Mouse (Mus musculus): ENCODE data around the gene Ppp1r12a. TPM values are rescaled to one million over a fixed set of nuclear protein-coding genes. Genes with fewer than 3 reads are reported as not detected.
"Not testable (repeated sequence)": the region's sequence is repeated elsewhere in the genome, so short reads cannot be mapped to it uniquely, and the experiment has no call there.

The Ppp1r12a gene
- total RNA-seq, 1 experiment from 2014 or later: 131 TPM

DNA sequence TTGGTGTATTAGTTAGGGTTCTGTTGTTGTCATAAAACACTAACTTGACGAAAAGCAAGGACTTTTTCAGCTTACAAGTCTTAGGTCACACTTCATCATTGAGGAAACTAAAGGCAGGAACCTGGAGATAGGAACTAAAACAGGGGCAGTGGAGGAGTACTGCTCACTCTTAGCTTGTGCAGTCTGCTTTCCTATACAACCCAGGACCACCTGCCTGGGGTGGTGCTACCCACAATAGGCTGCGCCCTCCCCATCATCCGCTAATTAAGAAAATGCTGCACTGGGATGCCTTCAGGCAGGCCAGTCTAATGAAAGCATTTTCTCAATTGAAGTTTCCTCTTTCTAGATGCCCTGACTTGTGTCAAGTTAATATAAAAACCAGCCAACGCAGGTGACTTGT, 40.1 kb downstream of the Ppp1r12a start:
- DNase-seq: no peak

DNA sequence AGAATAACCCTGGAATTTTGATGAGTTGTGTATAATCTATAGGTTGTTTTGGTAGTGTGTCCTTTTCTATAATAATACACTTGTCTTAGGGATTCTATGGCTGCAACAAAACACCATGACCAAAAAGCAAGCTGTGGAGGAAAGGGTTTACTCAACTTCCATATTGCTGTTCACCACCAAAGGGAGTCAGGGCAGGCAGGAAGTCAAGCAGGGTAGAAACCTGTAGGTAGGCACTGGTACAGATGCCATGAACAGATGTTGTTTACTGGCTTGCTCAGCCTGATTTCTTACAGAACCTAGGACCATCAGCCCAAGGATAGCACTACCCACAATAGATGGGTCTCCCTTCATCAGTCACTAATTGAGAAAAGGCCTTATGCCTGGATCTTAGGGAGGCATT, 41.4 kb downstream of the Ppp1r12a start:
- no peak for DNase-seq

DNA sequence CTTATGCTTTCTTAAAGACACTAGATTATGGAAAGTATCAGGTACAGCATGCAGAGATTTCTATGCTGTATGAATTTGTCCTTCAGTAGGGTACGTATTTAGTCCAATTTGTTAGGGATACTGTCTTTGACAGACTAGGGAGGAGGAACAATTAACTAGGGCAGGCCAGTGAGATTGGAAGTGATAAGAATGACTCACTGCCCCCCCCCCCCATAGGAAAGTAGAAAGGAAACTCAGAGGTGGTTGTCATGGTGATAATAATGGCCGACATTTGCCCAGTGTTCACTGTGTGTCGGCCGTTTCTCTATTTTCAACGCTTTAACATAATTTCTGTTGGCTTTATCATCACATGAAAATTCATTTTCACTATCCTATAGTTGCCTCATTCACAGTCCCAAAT, 47.4 kb downstream of the Ppp1r12a start:
- no peak for DNase-seq

DNA sequence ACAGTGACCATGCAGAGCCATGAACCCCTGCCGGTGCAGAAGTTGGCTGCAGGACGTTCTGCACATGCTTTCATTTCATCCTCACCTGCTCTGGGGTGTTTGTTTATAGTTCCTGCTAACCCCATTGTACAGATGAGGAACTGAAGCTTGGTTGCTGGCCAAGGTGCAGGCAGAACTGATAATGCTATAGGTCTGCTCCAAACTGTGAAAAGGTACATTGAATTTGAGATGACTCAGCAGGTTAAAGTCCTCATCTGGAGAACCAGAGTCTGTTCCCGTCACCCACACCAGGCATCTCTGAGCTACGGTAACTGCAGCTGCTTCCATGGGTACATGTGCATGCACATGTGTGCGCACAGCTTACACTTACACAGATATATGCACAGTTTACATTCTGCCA, 62.4 kb downstream of the Ppp1r12a start:
- DNase-seq: no peak

DNA sequence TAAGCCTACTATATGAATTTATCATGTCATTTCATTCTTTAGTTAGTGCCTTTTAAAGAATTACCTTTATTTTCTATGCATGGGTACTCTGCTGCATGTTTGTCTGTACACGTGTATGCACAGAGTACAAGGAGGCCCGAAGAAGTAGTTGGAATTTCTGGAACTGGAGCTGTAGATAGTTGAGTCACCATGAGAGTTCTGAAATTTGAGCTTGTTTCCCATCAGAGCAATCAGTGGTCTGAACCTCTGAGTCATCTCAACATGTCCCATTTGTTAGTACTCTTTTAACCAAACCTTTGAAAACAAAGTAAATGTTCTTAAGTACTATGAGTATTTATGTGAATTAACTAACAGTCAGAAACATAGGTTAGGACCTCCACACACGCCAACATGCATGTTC, 75.1 kb downstream of the Ppp1r12a start:
- no peak for DNase-seq

DNA sequence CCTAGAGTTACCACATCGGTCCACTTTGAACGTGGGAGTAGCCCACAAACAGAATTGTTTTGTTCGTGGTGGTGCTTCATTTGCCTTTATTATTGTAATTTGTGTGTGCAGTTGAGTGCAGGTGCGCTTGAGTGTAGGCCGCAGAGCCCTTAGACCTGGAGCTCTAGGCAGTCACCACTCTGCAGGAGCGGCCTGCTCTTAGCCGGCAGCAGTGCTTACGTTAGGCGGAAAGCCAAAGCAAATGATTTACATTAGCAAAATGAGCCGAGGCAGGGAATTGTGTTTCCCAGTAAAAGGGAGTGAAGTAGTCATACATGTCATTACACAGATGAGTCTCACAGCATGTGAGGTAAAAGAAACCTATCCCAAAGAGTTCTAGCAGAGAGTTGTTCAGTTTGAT, 77.1 kb downstream of the Ppp1r12a start:
- no peak for DNase-seq

DNA sequence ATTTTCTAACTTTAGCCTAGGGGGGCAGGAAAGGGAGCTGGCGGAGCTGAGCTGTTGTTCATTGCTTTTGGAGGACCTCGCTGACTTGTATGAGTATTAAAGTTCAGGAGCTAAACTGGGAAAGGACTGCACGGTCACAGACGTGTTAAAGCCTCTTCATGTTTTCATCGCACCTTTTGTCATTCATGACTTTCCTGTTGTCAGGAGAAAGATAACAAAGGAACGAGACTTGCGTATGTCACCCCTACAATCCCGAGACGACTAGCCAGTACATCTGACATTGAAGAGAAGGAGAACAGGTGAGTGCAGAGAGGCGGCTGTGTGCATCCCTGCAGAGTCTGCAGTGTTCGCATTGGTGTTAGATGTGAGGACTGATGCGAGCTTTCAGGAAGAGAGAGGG, 88.7 kb downstream of the Ppp1r12a start:
- no peak for DNase-seq

DNA sequence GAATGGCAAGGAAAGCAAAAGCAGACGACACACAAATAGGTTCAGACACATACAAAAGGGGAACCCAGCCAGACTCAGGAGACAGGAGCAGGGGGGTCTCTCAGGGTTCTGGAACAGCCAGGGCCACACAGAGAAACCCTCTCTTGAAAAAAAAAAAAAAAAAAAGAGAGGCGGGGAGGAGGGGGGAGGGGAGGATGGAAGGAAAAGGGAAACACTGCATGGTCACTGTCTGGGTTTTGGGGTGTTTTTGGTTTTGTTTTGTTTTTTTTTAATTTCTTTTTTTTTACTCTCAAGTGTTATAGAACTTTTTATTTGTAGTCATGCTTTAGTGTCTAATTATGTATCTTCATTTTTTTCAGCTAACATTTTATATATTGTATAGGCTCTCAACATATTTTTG, 89.2 kb downstream of the Ppp1r12a start:
- no peak for DNase-seq

DNA sequence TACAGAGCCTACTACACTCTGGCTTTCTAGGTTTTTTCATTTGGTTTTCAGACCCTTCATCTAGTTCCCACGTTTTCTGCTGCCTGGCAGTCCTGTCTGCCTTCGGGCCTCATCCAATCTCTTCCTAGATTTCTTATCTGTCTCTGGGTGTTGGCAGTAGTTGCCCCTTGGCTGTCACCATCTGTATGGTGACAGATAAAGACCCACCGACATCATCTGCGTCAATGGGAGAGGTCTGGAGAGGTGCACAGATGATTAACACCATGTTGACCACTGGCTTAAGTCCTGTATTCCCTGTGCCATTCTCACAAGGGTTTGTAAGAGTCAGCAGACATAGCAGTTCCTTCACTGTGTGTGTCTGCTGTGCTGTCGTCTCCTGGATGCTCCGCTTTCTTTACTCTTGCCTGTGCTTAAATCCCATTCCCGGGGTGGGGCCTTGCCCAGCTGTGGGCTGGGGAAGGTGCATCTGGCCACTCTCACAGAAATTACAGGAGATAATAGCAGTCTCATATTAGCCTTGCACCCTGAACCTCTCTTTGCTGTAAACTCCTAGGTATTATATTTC, 93.9 kb downstream of the Ppp1r12a start:
- DNase-seq: no peak

DNA sequence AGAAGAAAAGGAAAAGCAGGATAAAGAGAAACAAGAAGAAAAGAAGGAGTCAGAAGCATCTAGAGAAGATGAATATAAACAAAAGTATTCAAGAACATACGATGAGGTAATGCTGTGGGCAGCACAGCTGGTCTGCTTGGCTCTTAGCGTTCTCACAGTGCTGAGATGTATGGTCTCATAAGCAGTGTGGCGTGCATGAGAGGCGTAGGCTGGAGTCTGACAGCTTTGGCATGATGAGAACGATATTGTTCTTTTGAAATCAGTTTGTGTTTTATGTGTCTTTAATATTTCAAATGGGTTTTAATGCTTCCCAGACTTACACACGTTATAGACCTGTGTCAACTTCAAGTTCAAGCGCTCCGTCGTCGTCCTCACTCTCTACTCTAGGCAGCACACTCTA, 98.9 kb downstream of the Ppp1r12a start:
- DNase-seq: no peak

DNA sequence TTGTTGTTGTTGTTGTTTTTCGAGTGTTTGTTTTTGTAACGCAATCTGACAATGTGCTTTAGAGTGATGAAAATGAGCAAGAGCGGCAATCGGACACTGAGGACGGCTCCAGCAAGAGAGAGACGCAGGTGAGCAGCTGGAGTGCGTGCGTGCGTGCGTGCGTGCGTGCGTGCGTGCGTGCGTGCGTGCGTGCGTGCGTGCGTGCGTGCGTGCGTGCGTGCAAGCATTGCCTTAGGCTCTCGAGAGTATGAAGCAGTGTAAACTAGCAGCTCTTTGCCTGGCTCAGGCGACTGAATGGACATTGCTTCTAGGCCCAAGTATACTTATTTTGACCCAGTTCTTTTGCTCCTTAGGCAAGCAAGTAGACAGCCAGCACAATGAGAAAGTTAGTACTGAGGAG, 102.6 kb downstream of the Ppp1r12a start:
- DNase-seq: no peak

DNA sequence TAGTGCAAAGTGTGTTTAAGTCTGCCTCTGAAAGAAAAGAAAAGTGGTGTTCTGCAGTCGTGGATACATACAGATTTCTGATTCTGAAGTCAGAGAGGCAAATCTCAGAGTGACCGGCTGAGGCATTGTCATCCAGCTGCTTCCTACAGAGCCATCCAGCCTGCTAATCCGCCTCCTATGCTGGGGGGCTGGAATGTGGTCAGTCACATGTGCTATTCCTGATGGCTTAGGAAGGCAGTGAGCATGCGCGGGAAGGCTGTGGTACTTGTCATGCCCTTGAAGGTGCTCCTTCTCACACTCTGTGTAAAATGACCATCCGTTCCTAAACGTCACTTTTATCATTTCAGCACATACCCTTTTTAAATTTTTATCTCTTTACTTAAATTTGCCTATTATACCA, 109.2 kb downstream of the Ppp1r12a start:
- no peak for DNase-seq

DNA sequence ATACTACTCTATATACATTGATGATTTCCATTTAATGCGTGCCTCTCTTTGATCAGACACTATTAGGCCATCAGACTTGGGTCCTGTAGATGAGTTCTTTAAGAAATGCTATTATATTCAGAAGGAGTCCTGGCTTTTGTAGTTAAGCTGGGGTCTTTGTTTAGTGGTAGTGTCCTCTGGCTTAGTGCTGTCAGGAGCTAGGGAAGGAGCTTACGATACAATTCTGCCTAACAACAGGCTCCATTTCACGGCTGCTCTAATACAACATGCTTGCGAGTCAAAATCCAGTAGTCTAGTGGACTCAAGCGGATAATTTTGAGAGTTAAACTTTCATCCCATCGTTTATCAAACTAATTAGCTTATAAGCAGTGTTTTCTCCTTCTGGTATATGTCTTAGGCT, 114.7 kb downstream of the Ppp1r12a start:
- no peak for DNase-seq

DNA sequence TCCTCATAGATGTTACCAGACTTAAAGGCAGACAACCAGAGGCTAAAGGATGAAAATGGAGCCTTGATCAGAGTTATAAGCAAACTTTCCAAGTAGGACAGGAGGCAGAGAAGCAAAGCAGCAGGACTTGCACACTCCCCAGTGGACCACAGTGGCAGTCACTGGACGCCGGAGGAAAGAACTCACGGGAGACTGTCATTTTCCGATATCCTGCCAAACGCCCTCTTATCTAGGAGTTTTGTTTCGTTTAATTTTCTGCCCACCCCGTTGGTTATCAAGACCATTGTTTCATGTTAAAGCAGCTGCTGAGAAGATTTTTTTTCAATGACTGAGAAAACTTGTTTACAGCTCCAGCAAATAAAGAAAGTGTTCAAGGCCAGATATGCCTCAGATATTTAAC, 115.2 kb downstream of the Ppp1r12a start:
- no peak for DNase-seq

DNA sequence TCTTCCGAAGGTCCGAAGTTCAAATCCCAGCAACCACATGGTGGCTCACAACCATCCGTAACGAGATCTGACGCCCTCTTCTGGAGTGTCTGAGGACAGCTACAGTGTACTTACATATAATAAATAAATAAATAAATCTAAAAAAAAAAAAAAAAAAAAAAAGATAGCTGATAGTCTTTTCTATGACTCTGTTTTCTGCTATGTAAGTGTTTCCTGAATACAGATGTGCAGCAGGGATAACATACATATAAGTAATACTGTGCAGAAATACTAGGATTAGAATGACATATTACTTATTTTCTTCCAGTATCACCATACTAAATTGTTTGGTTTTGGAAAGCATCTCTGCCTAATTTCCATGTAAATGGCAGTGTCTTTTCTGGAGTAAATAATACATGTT, 119.1 kb downstream of the Ppp1r12a start:
- DNase-seq: not testable (repeated sequence)

DNA sequence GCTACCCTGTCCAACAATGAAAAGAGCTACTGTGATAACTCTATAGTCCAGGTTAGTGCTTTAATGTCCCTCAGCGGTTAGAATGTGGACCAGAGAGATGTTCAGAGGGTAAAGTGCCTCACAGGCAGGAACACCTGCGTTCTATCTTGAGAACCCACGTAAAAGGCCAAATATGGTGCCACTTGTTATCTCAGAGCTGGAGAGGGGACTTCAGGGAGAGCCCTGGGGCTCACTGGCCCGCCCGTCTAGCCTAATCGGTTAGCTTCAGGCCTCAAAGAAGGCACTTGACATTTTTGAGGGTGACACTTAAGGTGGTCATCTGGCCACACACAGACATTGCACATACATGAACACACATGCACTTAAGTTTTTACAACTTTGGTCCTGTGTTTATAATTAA, 120.4 kb downstream of the Ppp1r12a start:
- DNase-seq: no peak

DNA sequence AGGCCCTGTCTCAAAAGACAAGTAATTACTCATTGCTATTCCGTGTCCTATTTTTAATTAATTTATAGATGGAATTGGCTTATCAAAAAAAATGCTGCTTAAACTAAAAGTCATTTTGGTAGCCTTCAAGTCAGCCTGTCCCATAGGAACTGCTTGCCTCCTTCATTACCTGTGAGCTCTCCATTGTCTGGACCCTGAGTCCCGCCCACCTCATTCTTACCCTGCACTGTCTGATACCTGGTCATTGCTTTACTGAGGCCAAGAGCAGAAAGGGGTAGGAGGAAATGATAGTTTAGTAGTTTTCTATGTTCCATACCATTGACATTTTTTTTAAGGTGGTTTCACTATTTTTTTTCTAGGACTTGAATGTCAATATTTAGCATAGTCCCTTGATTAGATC, 121.4 kb downstream of the Ppp1r12a start:
- no peak for DNase-seq

DNA sequence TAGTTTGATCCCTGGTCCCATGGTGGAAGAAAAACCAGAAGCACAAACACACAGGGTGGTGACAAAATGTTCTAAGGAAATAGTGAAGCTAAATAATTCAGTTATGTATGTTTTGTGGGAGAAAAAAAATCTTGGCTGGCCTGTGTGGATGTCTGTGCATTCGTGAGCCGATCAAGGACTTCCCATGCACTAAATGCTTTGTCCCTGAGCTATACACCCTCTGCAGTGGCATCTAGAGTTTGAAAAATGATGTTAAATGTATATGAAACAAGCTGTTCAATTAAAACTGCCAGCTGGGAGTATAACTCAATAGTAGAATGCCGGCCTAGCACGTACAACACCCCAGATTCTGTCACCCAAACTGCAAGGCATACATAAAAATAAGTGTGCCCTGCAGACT, 121.8 kb downstream of the Ppp1r12a start:
- no peak for DNase-seq

DNA sequence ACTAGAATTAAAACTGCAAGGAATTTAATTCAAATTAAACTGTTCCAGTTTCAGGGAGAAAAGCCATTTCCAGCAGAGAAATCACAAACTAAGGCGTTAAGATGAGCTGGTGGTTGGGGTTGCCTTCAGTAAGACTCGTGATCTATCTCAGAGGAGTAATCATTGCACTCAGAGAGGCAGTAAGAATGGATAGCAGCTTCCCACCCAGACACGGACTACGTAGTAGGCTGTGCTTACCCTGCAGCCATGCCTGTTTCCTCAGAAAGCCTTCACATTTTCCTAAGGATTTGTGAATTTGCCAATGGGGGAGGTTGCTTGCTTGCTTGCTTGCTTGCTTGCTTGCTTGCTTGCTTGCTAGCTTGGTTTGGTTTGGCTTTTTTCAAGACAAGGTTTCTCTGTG, 122.5 kb downstream of the Ppp1r12a start:
- no peak for DNase-seq

DNA sequence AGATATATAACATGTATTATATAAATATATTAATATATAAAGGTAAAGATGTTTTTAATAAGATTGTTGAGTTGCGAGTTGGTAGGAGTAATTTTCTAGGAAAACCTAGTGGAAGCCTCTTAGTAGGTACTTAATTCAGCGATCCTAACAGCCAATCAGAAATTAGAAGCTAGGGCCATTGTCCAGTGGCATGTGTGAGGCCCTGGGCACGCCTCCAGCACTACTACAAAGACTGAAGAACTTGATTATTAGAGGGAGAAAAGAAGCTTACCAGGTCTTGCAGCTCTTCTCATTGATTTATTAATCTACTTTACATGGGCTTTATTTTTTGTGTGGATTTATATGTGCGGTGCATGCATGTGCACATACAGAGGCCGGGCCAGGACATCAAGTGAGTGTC, 123.0 kb downstream of the Ppp1r12a start:
- no peak for DNase-seq

DNA sequence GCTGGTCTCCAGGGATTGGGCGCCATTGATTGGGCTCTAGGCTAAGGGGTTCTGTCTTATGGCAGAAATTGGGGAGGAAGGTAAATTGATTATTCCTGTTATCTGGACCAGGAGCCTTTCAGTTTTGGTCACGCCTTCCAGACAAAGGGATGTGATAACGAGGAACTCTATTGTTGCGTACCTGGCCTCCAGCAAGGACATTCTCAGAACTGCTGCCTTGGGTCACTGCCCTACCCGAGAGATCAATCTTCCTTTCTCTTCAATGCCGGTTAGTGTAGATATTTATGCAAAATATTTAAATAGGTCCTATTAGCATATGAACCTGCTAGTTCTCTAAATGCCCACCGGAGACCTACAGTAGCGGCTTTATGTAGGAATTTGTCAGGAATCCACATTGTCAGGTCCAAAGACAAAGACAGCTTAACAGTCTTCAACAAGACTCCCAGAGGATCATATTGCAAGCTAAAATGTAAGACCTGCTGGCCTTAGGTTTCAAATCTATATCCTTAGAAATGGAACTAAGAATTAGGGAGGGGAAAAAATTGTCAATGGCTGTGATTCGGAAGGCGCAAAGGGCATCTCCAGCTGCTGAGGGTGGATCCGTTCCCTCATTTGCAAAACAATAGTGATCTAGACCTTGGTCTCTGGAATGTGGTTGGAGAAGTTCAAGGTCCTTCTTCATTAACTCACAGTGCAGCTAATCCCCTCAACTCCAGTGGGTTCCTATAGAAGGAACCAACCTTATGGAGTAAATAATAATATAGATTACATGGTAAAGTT, 124.9 kb downstream of the Ppp1r12a start:
- DNase-seq: no peak

DNA sequence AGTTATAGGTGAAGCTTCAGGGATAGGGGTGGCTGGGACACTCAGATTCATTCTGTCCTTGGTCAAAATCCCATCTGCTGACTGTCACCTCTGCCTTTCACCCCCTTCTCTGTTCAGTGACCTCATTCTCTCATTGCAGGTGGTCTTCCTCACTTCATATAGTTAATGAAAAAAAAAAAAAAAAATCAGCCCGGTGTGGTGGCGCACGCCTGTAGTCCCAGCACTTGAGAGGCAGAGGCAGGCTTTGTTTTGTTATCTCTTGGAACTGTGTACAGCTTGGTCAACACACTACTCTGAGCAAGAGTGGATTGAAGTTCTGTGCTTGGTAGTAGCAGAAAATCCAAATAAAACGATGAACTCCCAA, 125.4 kb downstream of the Ppp1r12a start:
- no peak for DNase-seq

DNA sequence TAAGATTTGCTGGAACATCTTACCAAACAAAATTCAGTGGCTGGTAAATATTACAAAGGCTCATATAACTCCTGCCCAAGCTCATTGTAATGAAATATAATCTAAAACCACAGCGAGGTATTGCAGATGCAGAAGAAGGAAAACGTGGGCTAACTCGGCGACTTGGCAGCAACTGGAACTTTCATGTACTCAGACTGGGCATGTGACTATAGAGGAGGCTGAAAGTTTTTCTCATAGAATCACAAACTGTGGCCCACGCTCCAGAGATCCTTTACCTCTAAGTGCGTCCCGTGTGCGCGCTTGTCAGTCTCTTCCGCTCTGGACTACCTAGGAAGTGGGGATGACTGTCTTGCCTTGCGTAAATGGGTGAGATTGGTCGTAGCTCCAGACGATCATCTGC, 128.1 kb downstream of the Ppp1r12a start:
- no peak for DNase-seq

DNA sequence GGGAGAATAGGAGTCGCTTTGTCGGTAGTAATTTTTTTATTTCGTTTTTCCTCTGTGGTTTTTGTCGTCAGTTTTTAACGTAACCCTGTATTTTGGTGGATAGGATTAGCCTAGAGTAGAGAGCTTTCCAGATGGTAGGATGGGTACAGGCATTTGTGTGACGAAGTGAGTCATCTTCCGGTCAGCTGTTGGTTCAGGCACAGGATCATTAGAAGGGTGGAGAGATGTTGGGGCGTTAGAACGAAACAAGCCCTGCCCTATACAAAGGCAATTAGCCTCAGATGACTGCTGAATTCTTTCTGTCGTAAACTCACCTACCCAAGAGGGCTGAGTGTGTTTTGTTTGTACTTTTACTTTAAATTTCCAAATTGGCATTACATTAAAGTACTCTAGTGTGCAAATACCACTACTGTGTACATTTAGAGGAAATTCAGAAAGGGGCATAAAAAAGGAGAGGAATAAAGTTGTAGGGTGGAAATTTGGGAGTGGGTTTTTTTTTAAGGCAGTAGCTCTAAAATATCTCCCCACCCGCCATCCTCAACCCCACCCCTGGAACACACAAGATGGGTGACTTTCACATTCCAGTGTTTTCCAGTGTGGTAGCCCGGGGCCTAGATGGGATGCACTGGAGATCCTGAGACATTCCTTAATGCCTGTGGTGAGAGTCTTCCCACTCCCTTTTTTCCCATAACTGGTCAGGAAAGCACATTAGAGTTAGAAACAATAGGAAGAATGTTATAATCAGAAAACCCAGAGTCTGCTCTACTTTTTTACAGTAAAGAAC, 129.9 kb downstream of the Ppp1r12a start:
- DNase-seq: no peak
